Mouse (Mus musculus) midbrain, postnatal 0 days (tissue): Measurements from ENCODE around the gene Strip2. TPM values are rescaled to one million over a fixed set of nuclear protein-coding genes. Genes with fewer than 3 reads are reported as not detected.

Experiments used
- ATAC-seq: fragments of 200-750 bp; cut with Nextera tagmentation; 2 replicates; pipeline ENCODE4 v1.8.0; 2017; ENCODE audit warnings: moderate number of reproducible peaks, mild to moderate bottlenecking, moderate TSS enrichment, moderate library complexity; ENCODE audit not compliant: low FRiP score
- DNase-seq: peaks from one replicate; pipeline ENCODE4 v3.0.0-alpha.2; 2015; ENCODE audit warnings: low spot score
- H3K27ac ChIP-seq: fragments of 300-500 bp; sonication (generic); 2 replicates; pipeline ENCODE4 v1.5.1; 2014; ENCODE audit warnings: low read depth, mild to moderate bottlenecking, low read length, mixed read lengths
- H3K27me3 ChIP-seq: fragments of 300-500 bp; sonication (generic); 2 replicates; pipeline ENCODE4 v1.6.1; 2014; ENCODE audit warnings: low read length, control low read depth, mixed read lengths; ENCODE audit not compliant: insufficient read depth
- H3K36me3 ChIP-seq: fragments of 300-500 bp; sonication (generic); 2 replicates; pipeline ENCODE4 v1.6.1; 2014; ENCODE audit warnings: low read length, control low read depth, mixed read lengths; ENCODE audit not compliant: insufficient read depth
- H3K4me1 ChIP-seq: fragments of 300-500 bp; sonication (generic); 2 replicates; pipeline ENCODE4 v1.6.1; 2014; ENCODE audit warnings: mild to moderate bottlenecking, control low read depth, antibody characterized with exemption, low read length, mixed read lengths; ENCODE audit not compliant: insufficient read depth
- H3K4me2 ChIP-seq: fragments of 300-500 bp; sonication (generic); 2 replicates; pipeline ENCODE4 v1.6.1; 2014; ENCODE audit warnings: low read depth, mild to moderate bottlenecking, low read length, mixed read lengths; ENCODE audit not compliant: poor library complexity, severe bottlenecking
- H3K4me3 ChIP-seq: fragments of 300-500 bp; sonication (generic); 2 replicates; pipeline ENCODE4 v1.5.1; 2014; ENCODE audit warnings: low read depth, mild to moderate bottlenecking, low read length, moderate library complexity
- H3K9ac ChIP-seq: fragments of 300-500 bp; sonication (generic); replicated peaks from 2 replicates; pipeline ENCODE4 v1.6.1; 2014; ENCODE audit warnings: mild to moderate bottlenecking, low read length, moderate library complexity, mixed read lengths; ENCODE audit not compliant: poor library complexity, severe bottlenecking
- H3K9me3 ChIP-seq: fragments of 300-500 bp; sonication (generic); 2 replicates; pipeline ENCODE4 v1.6.1; 2016; ENCODE audit warnings: low read length, control low read depth
- CTCF ChIP-seq: IDR thresholded peaks from 2 replicates; pipeline ENCODE4 v1.5.1; 2016; ENCODE audit warnings: antibody characterized with exemption, mild to moderate bottlenecking
- WGBS: fragments of 180-500 bp; shearing (Covaris S2); extraction: QIAGEN DNeasy Blood & Tissue Kit; methylation state at CpG from one replicate; pipeline ENCODE4 v1.1.7; 2014; 5-methylcytosine and 5-hydroxymethylcytosine counted together
- polyA plus RNA-seq: library from polyadenylated mRNA; unstranded; fragments of >200 nt; fragmentation: Nextera tagmentation; extraction: Ambion mirVana; gene quantifications from 2 replicates; pipeline ENCODE4 v1.2.1, GENCODE M21; 2015
- total RNA-seq: library from RNA; depleted of rRNA; stranded (reverse); fragments of >200 nt; gene quantifications from 2 replicates; pipeline ENCODE4 v1.2.3, GENCODE M21; 2014

Gene Strip2
- total and polyA plus RNA-seq, 2 experiments from 2014 or later = 5.2 to 13.3 TPM

- peak; percentile 71 for TF ChIP-seq CTCF
- no peak overlapping the region for H3K4me3 ChIP-seq
- DNase-seq (peak; percentile 65), ATAC-seq (no peak)
- no peaks in the 10 kb centered on the region for H3K4me1 ChIP-seq
- H3K9me3 ChIP-seq = no peaks in the 10 kb centered on the region
- H3K4me2 ChIP-seq = no peak overlapping the region
- no peaks in the 10 kb centered on the region for H3K27me3 ChIP-seq
- no peak overlapping the region for H3K27ac ChIP-seq
- H3K9ac ChIP-seq = no peak overlapping the region
- 82% methylated on average over 2 of the region's 2 CpGs for WGBS
- H3K36me3 ChIP-seq = no peaks in the 10 kb centered on the region
Observed at GRCm38 (mm10) chr6:29946568-29946967, 29.8 kb downstream of the Strip2 start.

- no peak overlapping the region for H3K9ac ChIP-seq
- no peak overlapping the region for H3K4me3 ChIP-seq
- no peak overlapping the region for H3K4me2 ChIP-seq
- no peaks in the 10 kb centered on the region for H3K36me3 ChIP-seq
- 61% methylated on average over 6 of the region's 6 CpGs for WGBS
- no peaks in the 10 kb centered on the region for H3K4me1 ChIP-seq
- no peak for DNase-seq
- no peak overlapping the region for H3K27ac ChIP-seq
- ATAC-seq = no peak
- H3K9me3 ChIP-seq = no peaks in the 10 kb centered on the region
- no peak for TF ChIP-seq CTCF
- no peaks in the 10 kb centered on the region for H3K27me3 ChIP-seq
Observed at GRCm38 (mm10) chr6:29947823-29948222, 31.0 kb downstream of the Strip2 start.

GRCm38 (mm10) chr6:29956749-29957148, 39.9 kb downstream of the Strip2 start:
- TF ChIP-seq CTCF = no peak
- 91% methylated on average over 4 of the region's 4 CpGs for WGBS
- Histone ChIP-seq H3K36me3 (no peaks in the 10 kb centered on the region), H3K4me1 (no peaks in the 10 kb centered on the region), H3K4me3 (no peak overlapping the region), H3K9me3 (no peaks in the 10 kb centered on the region), H3K4me2 (no peak overlapping the region), H3K27ac (no peak overlapping the region), H3K9ac (no peak overlapping the region), H3K27me3 (peaks cover 3% of the 10 kb centered on the region; the same call in 1 of the 2 replicates)
- DNase-seq (no peak), ATAC-seq (no peak)

GRCm38 (mm10) chr6:29958669-29959068, 41.9 kb downstream of the Strip2 start:
- Histone ChIP-seq H3K9me3 (no peaks in the 10 kb centered on the region), H3K4me2 (no peak overlapping the region), H3K4me3 (no peak overlapping the region), H3K27ac (no peak overlapping the region), H3K4me1 (no peaks in the 10 kb centered on the region), H3K9ac (no peak overlapping the region), H3K27me3 (peaks cover 3% of the 10 kb centered on the region; the same call in 1 of the 2 replicates), H3K36me3 (no peaks in the 10 kb centered on the region)
- ATAC-seq = no peak
- 65% methylated on average over 3 of the region's 3 CpGs for WGBS
- TF ChIP-seq CTCF = no peak
- DNase-seq = no peak

GRCm38 (mm10) chr6:29961081-29961480, 44.3 kb downstream of the Strip2 start:
- Histone ChIP-seq H3K27me3 (peaks cover 3% of the 10 kb centered on the region; the same call in 1 of the 2 replicates), H3K4me3 (no peak overlapping the region), H3K36me3 (no peaks in the 10 kb centered on the region), H3K4me1 (no peaks in the 10 kb centered on the region), H3K9ac (no peak overlapping the region), H3K4me2 (no peak overlapping the region), H3K27ac (no peak overlapping the region), H3K9me3 (no peaks in the 10 kb centered on the region)
- no peak for DNase-seq
- no peak for TF ChIP-seq CTCF
- no peak for ATAC-seq
- WGBS = 95% methylated on average over 6 of the region's 6 CpGs

GRCm38 (mm10) chr6:29967917-29968316, 51.1 kb downstream of the Strip2 start:
- no peaks in the 10 kb centered on the region for H3K36me3 ChIP-seq
- 39% methylated on average over 7 of the region's 7 CpGs for WGBS
- H3K4me2 ChIP-seq = no peak overlapping the region
- no peak overlapping the region for H3K4me3 ChIP-seq
- H3K27ac ChIP-seq = no peak overlapping the region
- H3K27me3 ChIP-seq = no peaks in the 10 kb centered on the region
- peak; percentile 46 for DNase-seq
- no peaks in the 10 kb centered on the region for H3K4me1 ChIP-seq
- ATAC-seq = no peak
- H3K9me3 ChIP-seq = no peaks in the 10 kb centered on the region
- TF ChIP-seq CTCF = no peak
- no peak overlapping the region for H3K9ac ChIP-seq
